Mouse (Mus musculus) heart, embryonic 13.5 days (tissue): ENCODE data around the gene Rcan2. TPM values are rescaled to one million over a fixed set of nuclear protein-coding genes. Genes with fewer than 3 reads are reported as not detected.
"Not testable (repeated sequence)": the region's sequence is repeated elsewhere in the genome, so short reads cannot be mapped to it uniquely, and the experiment has no call there.

Source experiments
- ATAC-seq: fragments of 200-750 bp; cut with Nextera tagmentation; 2 replicates; pipeline ENCODE4 v1.8.0; 2017; ENCODE audit warnings: moderate TSS enrichment; ENCODE audit not compliant: insufficient number of reproducible peaks, low FRiP score, low TSS enrichment; ENCODE audit errors: extremely low read depth
- H3K27ac ChIP-seq: fragments of 300-500 bp; sonication (generic); replicated peaks from 2 replicates; pipeline ENCODE4 v1.5.1; 2015; ENCODE audit warnings: moderate library complexity, mild to moderate bottlenecking, inconsistent platforms
- H3K27me3 ChIP-seq: fragments of 300-500 bp; sonication (generic); replicated peaks from 2 replicates; pipeline ENCODE4 v1.6.1; 2015; ENCODE audit warnings: mild to moderate bottlenecking, inconsistent platforms
- H3K36me3 ChIP-seq: fragments of 300-500 bp; sonication (generic); 2 replicates; pipeline ENCODE4 v1.6.1; 2015; ENCODE audit warnings: mild to moderate bottlenecking, inconsistent platforms
- H3K4me1 ChIP-seq: fragments of 300-500 bp; sonication (generic); 2 replicates; pipeline ENCODE4 v1.6.1; 2015; ENCODE audit warnings: inconsistent platforms
- H3K4me2 ChIP-seq: fragments of 300-500 bp; sonication (generic); 2 replicates; pipeline ENCODE4 v1.6.1; 2015; ENCODE audit warnings: inconsistent platforms, mild to moderate bottlenecking, moderate library complexity
- H3K4me3 ChIP-seq: fragments of 300-500 bp; sonication (generic); 2 replicates; pipeline ENCODE4 v1.5.1; 2015; ENCODE audit warnings: moderate library complexity, mild to moderate bottlenecking, inconsistent platforms
- H3K9ac ChIP-seq: fragments of 300-500 bp; sonication (generic); 2 replicates; pipeline ENCODE4 v1.6.1; 2015; ENCODE audit warnings: inconsistent platforms, mild to moderate bottlenecking, moderate library complexity
- H3K9me3 ChIP-seq: fragments of 300-500 bp; sonication (generic); 2 replicates; pipeline ENCODE4 v1.6.1; 2016; ENCODE audit warnings: inconsistent platforms
- WGBS: fragments of 180-500 bp; shearing (Covaris S2); methylation state at CpG from one replicate; pipeline ENCODE4 v1.1.7; 2015; ENCODE audit warnings: mixed read lengths; 5-methylcytosine and 5-hydroxymethylcytosine counted together
- polyA plus RNA-seq: library from polyadenylated mRNA; unstranded; fragments of >200 nt; fragmentation: Nextera tagmentation; extraction: Ambion mirVana; gene quantifications from 2 replicates; pipeline ENCODE4 v1.2.1, GENCODE M21; 2015

Gene Rcan2
- polyA plus RNA-seq, 1 experiment from 2014 or later, result 43.7 TPM

DNA sequence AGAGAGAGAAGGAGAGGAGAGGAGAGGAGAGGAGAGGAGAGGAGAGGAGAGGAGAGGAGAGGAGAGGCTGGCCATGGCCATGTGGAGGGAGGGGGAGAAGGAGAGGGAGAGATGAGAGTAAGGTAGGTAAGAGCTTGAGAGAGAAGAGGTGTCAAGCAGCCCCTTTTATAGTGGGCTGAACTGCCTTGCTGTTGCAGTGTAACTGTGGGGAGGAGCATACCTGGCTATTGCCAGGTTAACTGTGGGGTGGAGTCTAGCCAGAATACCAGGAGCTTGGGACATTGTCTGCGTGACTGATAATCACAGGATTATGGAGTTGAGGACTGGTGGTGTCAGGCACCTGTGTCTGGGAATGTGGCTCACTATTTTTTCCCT, 24.2 kb downstream of the Rcan2 start:
- H3K36me3 ChIP-seq, H3K9me3 ChIP-seq, H3K27me3 ChIP-seq, H3K9ac ChIP-seq, H3K4me3 ChIP-seq, H3K27ac ChIP-seq, ATAC-seq, H3K4me2 ChIP-seq: not testable (repeated sequence)
- peaks cover 19% of the 10 kb centered on the region for H3K4me1 ChIP-seq
- WGBS, result 69% methylated on average over 1 of the region's 1 CpGs

DNA sequence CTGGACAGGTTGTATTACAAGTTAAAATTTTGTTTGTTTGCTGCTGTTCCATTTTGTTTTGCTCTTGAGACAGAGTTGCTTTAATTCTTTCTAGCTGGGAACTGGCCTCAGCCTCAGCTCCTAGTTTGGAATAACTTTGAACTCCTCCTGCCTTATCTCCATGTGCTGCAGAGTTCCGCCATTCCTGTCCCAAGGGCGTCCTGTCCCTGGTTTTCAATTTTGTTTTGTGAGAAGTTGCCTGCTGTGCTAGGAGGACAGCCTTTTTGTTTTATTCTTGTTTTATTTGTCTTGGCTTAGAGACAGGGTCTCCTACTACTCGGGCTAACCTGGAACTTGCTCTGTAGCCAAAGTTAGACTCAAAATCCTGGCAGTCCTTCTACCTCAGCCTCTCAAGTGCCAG, 26.1 kb downstream of the Rcan2 start:
- Histone ChIP-seq H3K4me2 (no peak overlapping the region), H3K4me3 (no peak overlapping the region), H3K9ac (no peak overlapping the region), H3K9me3 (no peaks in the 10 kb centered on the region), H3K27me3 (no peaks in the 10 kb centered on the region), H3K4me1 (peaks cover 17% of the 10 kb centered on the region), H3K27ac (no peak overlapping the region), H3K36me3 (no peaks in the 10 kb centered on the region)
- 46% methylated on average over 3 of the region's 3 CpGs for WGBS
- ATAC-seq, result no peak

DNA sequence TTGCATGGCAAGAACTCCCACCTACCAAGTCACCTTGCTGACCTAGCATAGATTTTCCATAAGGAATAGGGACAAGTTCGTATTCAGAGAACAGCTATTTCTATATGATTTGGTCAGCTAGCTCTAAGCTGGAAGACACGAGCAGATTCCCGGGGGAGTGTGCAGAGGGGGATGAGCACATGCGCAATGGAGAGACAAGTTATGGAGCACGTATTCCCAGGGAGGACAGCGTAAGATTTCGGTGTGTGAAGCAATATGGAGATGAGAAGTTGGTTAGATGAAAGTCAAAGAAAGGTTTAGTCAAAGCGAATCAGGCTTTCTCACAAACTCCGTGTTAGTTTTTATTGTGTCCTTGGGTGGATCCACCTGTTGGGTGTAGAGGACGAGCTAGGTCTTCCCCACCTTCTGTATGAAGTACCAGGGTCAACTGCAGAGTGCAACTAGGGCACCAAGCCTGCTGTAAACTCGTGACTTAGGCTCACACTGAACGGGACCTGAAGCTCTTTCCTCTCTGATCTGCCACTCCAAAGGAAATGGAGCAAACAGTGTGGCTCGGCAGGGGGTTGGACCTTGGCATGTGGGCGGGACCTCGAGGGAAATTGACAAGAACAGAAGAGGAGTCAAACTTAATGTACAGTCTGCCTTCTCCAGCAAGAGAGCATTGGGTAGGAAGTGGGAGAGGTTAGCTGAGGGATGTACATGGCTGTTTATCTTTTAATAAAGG, 31.4 kb downstream of the Rcan2 start:
- WGBS, result 70% methylated on average over 15 of the region's 15 CpGs
- H3K4me1 ChIP-seq, result 0 out of 2 replicates have a peak, but pooled peaks cover under 1% of the 10 kb centered on the region
- no peak for ATAC-seq
- H3K27me3 ChIP-seq, result no peaks in the 10 kb centered on the region
- H3K9ac ChIP-seq, result no peak overlapping the region
- H3K9me3 ChIP-seq, result no peaks in the 10 kb centered on the region
- no peak overlapping the region for H3K4me3 ChIP-seq
- H3K36me3 ChIP-seq, result no peaks in the 10 kb centered on the region
- H3K4me2 ChIP-seq, result no peak overlapping the region
- H3K27ac ChIP-seq, result no peak overlapping the region

DNA sequence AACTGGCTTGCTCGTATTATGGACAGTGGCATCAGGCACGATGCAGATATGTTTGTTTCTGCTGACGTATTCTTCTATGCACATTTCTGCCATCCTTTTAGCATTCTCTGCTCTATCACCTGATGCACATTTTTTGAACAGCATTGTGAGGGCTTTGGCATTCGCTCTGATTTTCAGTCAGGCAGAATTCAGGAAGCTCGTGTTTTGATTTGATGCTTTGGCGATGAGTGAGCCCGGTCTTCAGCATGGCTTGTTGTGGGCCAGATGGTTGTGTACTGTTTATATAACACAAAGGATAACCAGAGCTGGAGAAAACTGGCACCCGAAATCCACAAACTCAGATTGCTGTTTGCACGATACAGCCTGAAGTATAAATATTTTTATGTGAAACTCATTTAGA, 39.1 kb downstream of the Rcan2 start:
- 76% methylated on average over 9 of the region's 9 CpGs for WGBS
- ATAC-seq, result no peak
- Histone ChIP-seq H3K27ac (no peak overlapping the region), H3K9me3 (no peaks in the 10 kb centered on the region), H3K27me3 (no peaks in the 10 kb centered on the region), H3K9ac (no peak overlapping the region), H3K36me3 (no peaks in the 10 kb centered on the region), H3K4me1 (peaks cover 12% of the 10 kb centered on the region), H3K4me3 (no peak overlapping the region), H3K4me2 (no peak overlapping the region)

DNA sequence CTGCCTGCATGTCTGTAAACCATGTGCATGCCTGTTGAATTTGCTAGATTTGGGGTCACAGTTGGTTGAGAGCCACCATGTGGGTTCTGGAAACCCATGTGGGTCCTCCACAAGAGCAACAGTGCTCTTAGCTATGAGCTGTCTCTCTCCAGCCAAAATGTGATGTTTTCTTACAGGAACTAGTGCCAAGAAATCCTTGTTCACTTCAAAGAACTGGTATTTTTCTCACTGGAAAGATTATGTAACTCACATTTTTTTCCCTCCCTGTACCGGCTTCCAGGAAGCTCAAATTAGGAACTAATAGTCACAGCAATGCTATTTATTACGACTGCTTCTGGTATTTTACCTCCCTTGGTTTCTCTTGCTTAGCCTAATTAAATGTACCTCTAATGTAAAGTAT, 45.6 kb downstream of the Rcan2 start:
- peaks cover 28% of the 10 kb centered on the region for H3K4me1 ChIP-seq
- H3K9me3 ChIP-seq, result no peaks in the 10 kb centered on the region
- H3K4me3 ChIP-seq, result no peak overlapping the region
- no peak overlapping the region for H3K9ac ChIP-seq
- 43% methylated on average over 2 of the region's 2 CpGs for WGBS
- no peak overlapping the region for H3K27ac ChIP-seq
- H3K27me3 ChIP-seq, result no peaks in the 10 kb centered on the region
- H3K36me3 ChIP-seq, result no peaks in the 10 kb centered on the region
- ATAC-seq, result no peak
- no peak overlapping the region for H3K4me2 ChIP-seq

DNA sequence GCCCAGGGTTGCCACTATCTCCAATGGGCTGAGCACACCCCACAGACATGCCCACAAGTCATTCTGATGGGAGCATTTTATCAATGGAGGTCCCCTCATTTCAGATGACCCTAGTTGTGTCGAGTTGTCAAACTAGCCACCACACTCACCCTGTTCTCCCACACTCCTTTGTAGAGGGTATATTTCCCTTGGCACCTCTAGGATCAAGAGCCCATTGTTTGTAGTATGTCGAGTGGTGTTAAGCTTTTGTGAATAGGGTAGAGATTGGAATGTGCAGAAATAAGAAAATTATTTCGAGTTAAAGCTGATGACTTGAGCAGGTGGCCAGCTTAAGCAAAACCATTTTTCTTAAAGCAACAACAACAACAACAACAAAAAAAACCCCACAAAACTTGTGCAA, 47.8 kb downstream of the Rcan2 start:
- no peak overlapping the region for H3K4me3 ChIP-seq
- 48% methylated on average over 3 of the region's 3 CpGs for WGBS
- H3K27ac ChIP-seq, result peak overlapping the region; percentile 33
- ATAC-seq, result no peak
- H3K4me2 ChIP-seq, result no peak overlapping the region
- no peaks in the 10 kb centered on the region for H3K27me3 ChIP-seq
- no peaks in the 10 kb centered on the region for H3K9me3 ChIP-seq
- H3K4me1 ChIP-seq, result peaks cover 23% of the 10 kb centered on the region
- no peak overlapping the region for H3K9ac ChIP-seq
- no peaks in the 10 kb centered on the region for H3K36me3 ChIP-seq

DNA sequence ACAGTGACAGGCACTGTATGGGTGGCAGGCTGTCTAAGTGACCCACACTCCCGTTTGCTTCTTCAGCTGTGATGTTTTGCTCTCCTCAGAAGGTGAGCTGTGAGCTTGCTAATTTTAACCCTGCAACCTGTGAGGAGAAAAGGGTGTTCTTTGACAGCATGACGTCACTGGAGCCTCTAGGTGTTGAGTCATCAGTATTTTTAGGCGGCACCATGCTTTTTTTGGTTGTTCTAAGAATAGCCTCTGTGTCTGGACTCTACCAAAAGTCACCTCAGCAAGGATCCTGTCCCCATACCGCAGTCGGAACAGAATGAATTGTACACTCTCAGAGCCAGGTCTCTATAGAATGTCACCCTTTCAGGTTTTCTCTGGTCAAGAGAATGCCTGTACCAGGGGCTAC, 54.0 kb downstream of the Rcan2 start:
- Histone ChIP-seq H3K27ac (peak overlapping the region; percentile 92), H3K9me3 (no peaks in the 10 kb centered on the region), H3K36me3 (no peaks in the 10 kb centered on the region), H3K4me3 (no peak overlapping the region), H3K9ac (no peak overlapping the region), H3K4me1 (peaks cover 25% of the 10 kb centered on the region), H3K27me3 (no peaks in the 10 kb centered on the region), H3K4me2 (no peak overlapping the region)
- no peak; the same call in 1 of the 2 replicates for ATAC-seq
- 27% methylated on average over 5 of the region's 5 CpGs for WGBS

DNA sequence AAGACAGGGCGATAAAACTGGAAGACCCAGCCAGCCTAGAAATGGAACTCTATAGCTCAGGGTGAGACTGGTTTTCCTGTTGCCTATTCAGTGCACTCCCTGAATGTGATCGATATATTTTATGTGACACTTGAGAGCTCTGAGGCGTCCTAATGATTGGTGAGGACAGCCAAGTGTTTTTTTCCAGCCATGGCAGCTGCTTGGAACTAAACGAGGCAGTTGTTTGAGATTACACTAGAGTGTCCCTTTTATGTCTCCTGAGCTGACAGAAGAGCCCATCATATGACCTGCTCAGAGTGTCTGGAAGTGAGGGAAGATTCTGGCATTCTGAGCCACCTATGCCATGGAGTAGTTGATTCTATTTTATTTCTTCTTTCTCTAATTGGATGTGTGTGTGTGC, 54.9 kb downstream of the Rcan2 start:
- H3K4me3 ChIP-seq, result no peak overlapping the region
- H3K9ac ChIP-seq, result no peak overlapping the region
- H3K36me3 ChIP-seq, result no peaks in the 10 kb centered on the region
- H3K4me1 ChIP-seq, result peaks cover 25% of the 10 kb centered on the region
- no peaks in the 10 kb centered on the region for H3K27me3 ChIP-seq
- no peak for ATAC-seq
- no peak overlapping the region for H3K4me2 ChIP-seq
- no peaks in the 10 kb centered on the region for H3K9me3 ChIP-seq
- 44% methylated on average over 4 of the region's 4 CpGs for WGBS
- H3K27ac ChIP-seq, result peak overlapping the region; percentile 92

DNA sequence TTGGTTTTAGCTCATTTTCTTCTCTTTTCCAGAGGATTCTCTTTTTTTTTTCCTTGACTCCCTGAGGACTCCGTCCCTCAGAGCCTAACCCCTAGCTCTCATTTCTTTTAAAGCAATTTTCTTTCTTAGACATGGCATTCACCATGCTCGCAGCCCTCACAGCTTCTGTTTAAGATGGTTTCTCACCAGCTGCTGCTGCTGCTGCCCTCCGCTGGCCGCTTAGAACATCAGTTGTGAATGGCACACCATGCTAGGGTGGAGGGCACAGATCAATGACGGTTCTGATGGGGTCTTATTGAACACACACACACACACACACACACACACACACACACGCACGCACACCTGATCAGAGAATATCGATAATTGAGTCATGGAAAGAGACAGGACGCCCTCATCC, 67.7 kb downstream of the Rcan2 start:
- Histone ChIP-seq H3K4me2 (no peak overlapping the region), H3K36me3 (no peaks in the 10 kb centered on the region), H3K4me3 (no peak overlapping the region), H3K9ac (no peak overlapping the region), H3K9me3 (no peaks in the 10 kb centered on the region), H3K27ac (no peak overlapping the region), H3K27me3 (no peaks in the 10 kb centered on the region), H3K4me1 (peaks cover 7% of the 10 kb centered on the region)
- WGBS, result 85% methylated on average over 9 of the region's 9 CpGs
- ATAC-seq, result no peak

DNA sequence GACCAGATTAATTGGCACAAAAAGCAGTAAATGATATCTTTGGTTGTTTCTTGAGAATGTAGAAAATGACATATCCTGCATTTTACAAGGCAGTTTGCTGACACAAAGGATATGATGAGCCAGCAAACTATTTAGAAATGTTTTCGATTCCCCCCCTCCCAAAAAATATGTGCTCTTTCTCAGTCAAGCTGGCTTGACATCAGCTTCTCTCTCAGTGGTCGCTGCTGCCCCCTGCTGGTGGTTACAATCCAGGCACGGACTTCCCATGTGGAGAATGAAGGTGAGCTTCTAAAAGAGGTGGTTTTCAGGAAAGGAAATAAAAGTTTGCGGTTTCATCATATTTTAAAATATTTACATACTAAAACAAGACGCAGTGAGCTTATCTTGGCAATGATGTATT, 68.5 kb downstream of the Rcan2 start:
- no peak for ATAC-seq
- H3K9ac ChIP-seq, result no peak overlapping the region
- H3K4me2 ChIP-seq, result no peak overlapping the region
- 14% methylated on average over 5 of the region's 5 CpGs for WGBS
- no peak overlapping the region for H3K4me3 ChIP-seq
- no peak overlapping the region for H3K27ac ChIP-seq
- H3K27me3 ChIP-seq, result no peaks in the 10 kb centered on the region
- peaks cover 11% of the 10 kb centered on the region for H3K4me1 ChIP-seq
- H3K36me3 ChIP-seq, result no peaks in the 10 kb centered on the region
- H3K9me3 ChIP-seq, result no peaks in the 10 kb centered on the region

DNA sequence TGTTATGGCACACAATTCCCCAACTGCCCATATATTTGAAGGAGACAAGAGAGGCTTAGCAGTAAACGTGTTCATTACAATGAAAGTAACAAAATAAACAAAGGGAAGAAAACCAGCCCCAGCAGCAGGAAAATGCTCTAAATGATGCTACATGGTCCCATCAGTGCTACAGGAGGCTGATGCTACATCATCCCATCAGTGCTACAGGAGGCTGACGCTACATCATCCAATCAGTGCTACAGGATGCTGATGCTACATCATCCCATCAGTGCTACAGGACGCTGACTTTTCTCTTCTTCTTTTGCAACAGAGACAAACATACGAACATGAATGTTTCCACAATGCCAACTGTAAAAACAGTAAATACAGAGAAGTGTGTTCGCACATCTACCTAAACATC, 73.3 kb downstream of the Rcan2 start:
- no peak overlapping the region for H3K9ac ChIP-seq
- H3K27me3 ChIP-seq, result no peaks in the 10 kb centered on the region
- H3K9me3 ChIP-seq, result no peaks in the 10 kb centered on the region
- 78% methylated on average over 5 of the region's 5 CpGs for WGBS
- no peaks in the 10 kb centered on the region for H3K36me3 ChIP-seq
- no peak overlapping the region for H3K4me2 ChIP-seq
- no peak overlapping the region for H3K4me3 ChIP-seq
- no peak for ATAC-seq
- H3K4me1 ChIP-seq, result peaks cover 8% of the 10 kb centered on the region
- no peak overlapping the region for H3K27ac ChIP-seq

DNA sequence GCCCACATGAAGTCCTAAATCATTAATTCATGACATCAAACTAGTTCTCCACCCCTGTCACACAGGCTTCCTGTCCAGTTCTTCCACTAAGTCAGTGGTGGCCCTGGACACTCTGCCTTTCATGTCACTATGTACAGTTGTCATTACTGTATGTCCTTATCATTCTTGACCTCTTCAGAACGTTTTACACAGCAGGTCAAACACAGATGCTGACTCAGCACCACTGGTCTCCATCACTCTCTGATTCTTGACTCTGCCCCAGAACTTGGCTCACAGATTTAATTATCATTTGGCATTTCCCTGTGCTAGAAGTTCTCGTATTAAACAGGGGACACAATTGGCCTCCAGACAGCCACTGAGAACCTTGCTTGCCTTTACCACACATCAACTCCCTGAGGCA, 76.3 kb downstream of the Rcan2 start:
- no peak overlapping the region for H3K4me2 ChIP-seq
- H3K27ac ChIP-seq, result no peak overlapping the region
- peaks cover 8% of the 10 kb centered on the region for H3K4me1 ChIP-seq
- H3K36me3 ChIP-seq, result no peaks in the 10 kb centered on the region
- no peak for ATAC-seq
- WGBS, result 39% methylated on average over 2 of the region's 2 CpGs
- no peaks in the 10 kb centered on the region for H3K27me3 ChIP-seq
- H3K9ac ChIP-seq, result no peak overlapping the region
- no peak overlapping the region for H3K4me3 ChIP-seq
- H3K9me3 ChIP-seq, result no peaks in the 10 kb centered on the region
